In the genomic region with DNA sequence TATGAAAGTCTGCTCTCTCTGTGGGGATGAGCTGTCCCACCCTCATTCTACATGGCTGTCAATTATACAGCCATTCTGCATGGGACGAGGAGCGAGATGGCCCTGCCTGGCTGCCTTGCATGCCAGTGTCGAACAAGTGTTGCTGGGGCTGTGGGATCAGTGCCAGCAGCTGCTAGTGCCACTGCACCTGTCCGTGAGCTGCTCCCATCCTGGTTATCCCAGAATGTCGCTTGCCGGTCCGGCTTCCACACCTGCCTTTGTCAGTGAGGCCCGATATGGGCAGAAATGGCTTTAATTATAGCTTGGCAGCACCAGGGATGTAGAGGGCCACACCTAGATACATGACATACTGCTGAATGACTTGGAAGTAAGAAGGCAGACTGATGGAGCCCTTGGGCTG, we compare ENCODE assay signal across 1 mouse cellular context.
TF ChIP-seq lines count a peak whose summit lies in the region.

No protein-coding gene starts in this region.

TF ChIP-seq in myocyte, 11 proteins besides CTCF, POLR2A, EP300 and RAD21:
- TF ChIP-seq MYOD1 (IDR thresholded peaks at IDR 0.05; ENCODE audit: control insufficient read depth in 1 of 3, insufficient read length in 2 of 3, low read depth in 2 of 3) (peak; percentile 88 to 99 (median 94)), MYOG (IDR thresholded peaks at IDR 0.05; ENCODE audit: control insufficient read depth in 1 of 3, insufficient read depth in 1 of 3, insufficient read length in 2 of 3, low read depth in 2 of 3) (peak; percentile 76 to 100 (median 98)), TCF3 (IDR thresholded peaks at IDR 0.05; ENCODE audit: insufficient read length, low read depth) (peak; percentile 96), TCF12 (IDR thresholded peaks at IDR 0.05; ENCODE audit: insufficient read depth, poor library complexity, severe bottlenecking) (peak; percentile 72), SRF (IDR thresholded peaks at IDR 0.05; ENCODE audit: control insufficient read depth, insufficient read length, low read depth) (no peak)
